Mouse (Mus musculus) MN1 (cell line): Measurements from ENCODE around the gene Dnmt3a.

Experiments used
- DNase-seq: peaks from one replicate; pipeline ENCODE4 v3.0.0-alpha.2; 2016; ENCODE audit warnings: low spot score

Dnmt3a gene

GRCm38 (mm10) chr12:3855762-3856501 lies 50.1 kb downstream of the Dnmt3a start:
- DNase-seq: peak; percentile 59

GRCm38 (mm10) chr12:3856748-3857147 lies 50.9 kb downstream of the Dnmt3a start:
- no peak for DNase-seq

GRCm38 (mm10) chr12:3857231-3857630 lies 51.4 kb downstream of the Dnmt3a start:
- no peak for DNase-seq

- DNase-seq: no peak
Measured at GRCm38 (mm10) chr12:3857773-3858172, 52.0 kb downstream of the Dnmt3a start.

- DNase-seq: no peak
Measured at GRCm38 (mm10) chr12:3858754-3859153, 52.9 kb downstream of the Dnmt3a start.

GRCm38 (mm10) chr12:3859545-3859944 lies 53.7 kb downstream of the Dnmt3a start:
- DNase-seq: no peak

- no peak for DNase-seq
Measured at GRCm38 (mm10) chr12:3860005-3860404, 54.2 kb downstream of the Dnmt3a start.

GRCm38 (mm10) chr12:3861665-3862228 lies 55.9 kb downstream of the Dnmt3a start:
- no peak for DNase-seq

- no peak for DNase-seq
Measured at GRCm38 (mm10) chr12:3862253-3862652, 56.4 kb downstream of the Dnmt3a start.

- no peak for DNase-seq
Measured at GRCm38 (mm10) chr12:3864208-3864607, 58.4 kb downstream of the Dnmt3a start.

- no peak for DNase-seq
Measured at GRCm38 (mm10) chr12:3865594-3865993, 59.8 kb downstream of the Dnmt3a start.

GRCm38 (mm10) chr12:3866654-3867370 lies 61.0 kb downstream of the Dnmt3a start:
- peak; percentile 53 for DNase-seq

GRCm38 (mm10) chr12:3868115-3868514 lies 62.3 kb downstream of the Dnmt3a start:
- no peak for DNase-seq

GRCm38 (mm10) chr12:3868676-3869458 lies 63.1 kb downstream of the Dnmt3a start:
- DNase-seq: peak; percentile 67

- DNase-seq: no peak
Measured at GRCm38 (mm10) chr12:3870024-3870423, 64.2 kb downstream of the Dnmt3a start.

- no peak for DNase-seq
Measured at GRCm38 (mm10) chr12:3870859-3871462, 65.2 kb downstream of the Dnmt3a start.

- peak; percentile 46 for DNase-seq
Measured at GRCm38 (mm10) chr12:3871637-3872036, 65.8 kb downstream of the Dnmt3a start.

GRCm38 (mm10) chr12:3872410-3873230 lies 66.8 kb downstream of the Dnmt3a start:
- DNase-seq: no peak

- DNase-seq: no peak
Measured at GRCm38 (mm10) chr12:3875474-3875873, 69.7 kb downstream of the Dnmt3a start.

- no peak for DNase-seq
Measured at GRCm38 (mm10) chr12:3877376-3877775, 71.6 kb downstream of the Dnmt3a start.

- DNase-seq: peak; percentile 25
Measured at GRCm38 (mm10) chr12:3881474-3881873, 75.7 kb downstream of the Dnmt3a start.
